ENCODE assay signal across 8 mouse cellular contexts in genomic region chr4:47354304-47354703, GRCm38 (mm10). TPM values are rescaled to one million over a fixed set of nuclear protein-coding genes. Genes with fewer than 3 reads are reported as not detected.
DNase-seq lines count a peak whose midpoint lies in the region; ATAC-seq and TF ChIP-seq lines count a peak whose summit lies in the region.

No protein-coding gene starts in this region.

- no peaks in the 10 kb centered on the region for H3K27me3 ChIP-seq in forebrain, embryonic 11.5 days (ENCODE audit: control insufficient read depth, insufficient read depth, low read length)
- H3K27me3 ChIP-seq in limb, embryonic 12.5 days, result no peaks in the 10 kb centered on the region
- no peaks in the 10 kb centered on the region for H3K27me3 ChIP-seq in neural tube, embryonic 14.5 days (ENCODE audit: control insufficient read depth, insufficient read depth, low read length)

- peak overlapping the region; percentile 95 for H3K9ac ChIP-seq in forebrain, embryonic 11.5 days (ENCODE audit: low read length)
- H3K9ac ChIP-seq in limb, embryonic 12.5 days (replicated peaks), result no peak overlapping the region
- peak overlapping the region; percentile 94; the same call in 1 of the 2 replicates for H3K9ac ChIP-seq in neural tube, embryonic 14.5 days (replicated peaks; ENCODE audit: low read depth, low read length)

- no peak for TF ChIP-seq CTCF in lung, adult 2 months (IDR thresholded peaks at IDR 0.05; ENCODE audit: insufficient read depth, low read length)

- WGBS in lung, adult 2 months, result 37% methylated on average over 3 of the region's 3 CpGs
- 39% methylated on average over 3 of the region's 3 CpGs for WGBS in forebrain, embryonic 11.5 days
- 47% methylated on average over 3 of the region's 3 CpGs for WGBS in limb, embryonic 12.5 days
- WGBS in neural tube, embryonic 14.5 days, result 39% methylated on average over 3 of the region's 3 CpGs

- peak overlapping the region; percentile 70 for H3K4me2 ChIP-seq in forebrain, embryonic 11.5 days (ENCODE audit: low read depth, low read length, severe bottlenecking)
- peak overlapping the region; percentile 88 for H3K4me2 ChIP-seq in limb, embryonic 12.5 days
- peak overlapping the region; percentile 95 for H3K4me2 ChIP-seq in neural tube, embryonic 14.5 days (ENCODE audit: low read depth, low read length)

- TF ChIP-seq POLR2A in lung, adult 2 months (IDR thresholded peaks at IDR 0.05; ENCODE audit: borderline replicate concordance, extremely low read depth, low read depth, low read length), result no peak

- H3K27ac ChIP-seq in forebrain, embryonic 11.5 days (ENCODE audit: low read depth, low read length), result no peak overlapping the region
- H3K27ac ChIP-seq in limb, embryonic 12.5 days, result no peak overlapping the region
- H3K27ac ChIP-seq in neural tube, embryonic 14.5 days (ENCODE audit: low read depth, low read length), result no peak overlapping the region

- peaks cover 8% of the 10 kb centered on the region for H3K4me1 ChIP-seq in lung, adult 2 months (ENCODE audit: control insufficient read depth, insufficient read depth, low read length)
- peaks cover 7% of the 10 kb centered on the region; the same call in 1 of the 2 replicates for H3K4me1 ChIP-seq in forebrain, embryonic 11.5 days (replicated peaks; ENCODE audit: control insufficient read depth, insufficient read depth, low read length)
- peaks cover 31% of the 10 kb centered on the region for H3K4me1 ChIP-seq in limb, embryonic 12.5 days (replicated peaks)
- peaks cover 14% of the 10 kb centered on the region; the same call in 1 of the 2 replicates for H3K4me1 ChIP-seq in neural tube, embryonic 14.5 days (ENCODE audit: control insufficient read depth, insufficient read depth, low read length)

- no peaks in the 10 kb centered on the region for H3K9me3 ChIP-seq in forebrain, embryonic 11.5 days (ENCODE audit: control insufficient read depth, low read length)
- no peaks in the 10 kb centered on the region for H3K9me3 ChIP-seq in limb, embryonic 12.5 days
- no peaks in the 10 kb centered on the region for H3K9me3 ChIP-seq in neural tube, embryonic 14.5 days (ENCODE audit: control insufficient read depth, low read length)

- DNase-seq in lung, adult 2 months, result no peak
- DNase-seq in lung, postnatal 10 days, result no peak
- DNase-seq in forebrain, embryonic 11.5 days (ENCODE audit: low spot score), result no peak
- no peak for DNase-seq in ovary, adult 18-20 months (ENCODE audit: low spot score)
- no peak for DNase-seq in thymus, postnatal 4 days
- no peak for DNase-seq in layer of hippocampus, postnatal 14 days (ENCODE audit: low spot score in 2 of 2)

- H3K36me3 ChIP-seq in forebrain, embryonic 11.5 days (ENCODE audit: control insufficient read depth, insufficient read depth, low read length), result no peaks in the 10 kb centered on the region
- H3K36me3 ChIP-seq in limb, embryonic 12.5 days, result no peaks in the 10 kb centered on the region
- H3K36me3 ChIP-seq in neural tube, embryonic 14.5 days (ENCODE audit: control insufficient read depth, insufficient read depth, low read length), result no peaks in the 10 kb centered on the region

- peak overlapping the region; percentile 23 for H3K4me3 ChIP-seq in lung, adult 2 months (replicated peaks; ENCODE audit: extremely low read depth, low read depth, low read length)
- H3K4me3 ChIP-seq in forebrain, embryonic 11.5 days (ENCODE audit: low read depth, low read length), result peak overlapping the region; percentile 92
- peak overlapping the region; percentile 94 for H3K4me3 ChIP-seq in limb, embryonic 12.5 days (replicated peaks)
- peak overlapping the region; percentile 94 for H3K4me3 ChIP-seq in neural tube, embryonic 14.5 days (ENCODE audit: low read depth, low read length)

- no peak for ATAC-seq in forebrain, embryonic 11.5 days (replicated peaks; ENCODE audit: low FRiP score)
- ATAC-seq in limb, embryonic 12.5 days (ENCODE audit: insufficient number of reproducible peaks, insufficient read depth, low FRiP score, low TSS enrichment, low read depth), result no peak
- no peak for ATAC-seq in neural tube, embryonic 14.5 days (ENCODE audit: low read depth)

RNA-seq across cellular contexts. Expression of gene Tgfbr1, which starts 1.3 kb away (rescaled TPM):
- 6.2 and 9.9 TPM in 2 replicates for polyA plus RNA-seq in lung, adult 2 months (2012; rRNA removed)
- 95.4 and 103 TPM in 2 replicates for polyA plus RNA-seq in forebrain, embryonic 11.5 days (2014; fragmentation: Nextera tagmentation; extraction: Ambion mirVana)
- 84.0 and 84.7 TPM in 2 replicates for polyA plus RNA-seq in limb, embryonic 12.5 days (2016; fragmentation: Nextera tagmentation; extraction: Ambion mirVana)
- polyA plus RNA-seq in neural tube, embryonic 14.5 days (2014; fragmentation: Nextera tagmentation; extraction: Ambion mirVana), result 31.7 and 44.4 TPM in 2 replicates
- 10 to 100 TPM; 24.5 to 26.1 TPM for total RNA-seq in layer of hippocampus, postnatal 14 days (2021)

Comparison
In these comparisons a context has a peak if more than half of its experiments do, and no peak if none do; other contexts are left out.
1. H3K4me3 ChIP-seq: peak in every context shown above with its lines; median percentile 94 in limb, embryonic 12.5 days; 94 in neural tube, embryonic 14.5 days; 92 in forebrain, embryonic 11.5 days; 23 in lung, adult 2 months.